Mouse (Mus musculus): Measurements from ENCODE around the gene Zfp62. TPM values are rescaled to one million over a fixed set of nuclear protein-coding genes. Genes with fewer than 3 reads are reported as not detected.
"Not testable (repeated sequence)": the region's sequence is repeated elsewhere in the genome, so short reads cannot be mapped to it uniquely, and the experiment has no call there.

The Zfp62 gene
- 45.1 and 46.0 TPM in 2 replicates for polyA plus RNA-seq (2015; fragmentation: Nextera tagmentation; extraction: Ambion mirVana)

DNA sequence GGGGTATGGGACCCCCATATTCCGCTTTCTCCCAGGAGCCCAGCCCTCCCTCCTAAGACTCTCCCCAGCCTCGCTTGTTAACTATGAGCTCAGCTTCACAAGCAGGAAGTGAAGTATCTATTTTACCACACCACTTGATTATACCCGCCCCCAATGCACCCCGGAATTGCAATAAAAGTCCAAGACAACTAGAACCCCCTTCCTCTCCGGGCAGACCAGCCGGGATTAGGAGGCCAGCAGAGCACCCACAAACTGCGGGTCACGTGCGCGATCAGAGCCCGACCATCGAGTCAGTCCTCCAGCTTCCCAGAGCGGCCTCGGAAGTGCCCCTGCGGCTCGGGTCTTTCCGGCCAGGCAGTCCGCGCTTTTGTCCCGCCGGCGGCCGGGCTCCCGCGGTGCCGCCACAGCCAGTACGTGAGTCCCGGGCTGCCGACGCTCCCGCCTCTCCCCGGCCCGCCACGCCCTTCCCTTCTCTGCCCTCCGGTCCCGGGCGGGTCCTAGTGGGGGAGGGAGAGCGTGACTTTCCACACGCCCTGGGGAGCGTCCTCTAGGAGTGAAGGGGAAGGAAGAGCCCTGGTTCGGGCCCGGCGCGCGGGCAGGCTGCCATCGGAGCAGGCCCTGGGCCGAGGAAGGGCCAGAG, at the start of gene Zfp62:
TSS of gene Zfp62 (plus strand) at position 164 of the 640 bp plus-strand sequence.
- H3K27ac ChIP-seq, result peak within 1 kb of the TSS; percentile 94
- peak; percentile 95 for ATAC-seq (replicated peaks)
- H3K9ac ChIP-seq, result peak within 1 kb of the TSS; percentile 99
- H3K27me3 ChIP-seq (replicated peaks), result no peaks in the 10 kb centered on the region
- whole genome bisulfite sequencing, result under 1% methylated on average over 46 of the region's 47 CpGs
- H3K4me2 ChIP-seq, result peak within 1 kb of the TSS; percentile 82
- peaks cover 19% of the 10 kb centered on the region for H3K4me1 ChIP-seq
- H3K4me3 ChIP-seq, result peak within 1 kb of the TSS; percentile 84
- H3K36me3 ChIP-seq (replicated peaks), result peaks cover 2% of the 10 kb centered on the region; the same call in 1 of the 2 replicates
- no peaks in the 10 kb centered on the region for H3K9me3 ChIP-seq

DNA sequence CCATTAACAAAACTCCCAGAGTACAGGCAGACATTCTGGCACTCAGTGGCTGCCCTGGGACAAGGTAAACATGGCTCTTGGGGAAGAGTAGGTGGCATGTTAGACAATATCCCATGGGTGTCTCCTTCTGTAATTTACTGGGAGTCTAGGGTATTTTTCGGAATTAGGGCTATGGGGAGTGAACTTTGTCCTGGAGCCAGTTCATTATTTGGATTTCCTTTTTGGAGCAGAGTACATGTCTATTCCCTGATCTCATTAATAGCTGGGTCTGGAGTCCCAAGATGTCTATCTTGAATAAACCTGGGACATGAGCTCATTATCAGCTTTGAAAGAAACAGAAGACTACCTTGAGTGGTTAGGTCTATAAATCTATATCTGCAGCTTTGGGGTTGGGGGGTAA, 49.0 kb upstream of the Zfp62 start, which contains the start of gene Olfr1394:
TSS of gene Olfr1394 (plus strand) at position 301 of the 400 bp plus-strand sequence.
- no peak for ATAC-seq (replicated peaks)
- 83% methylated on average over 1 of the region's 1 CpGs for WGBS
- no peaks in the 10 kb centered on the region for H3K36me3 ChIP-seq (replicated peaks)

GRCm38 (mm10) chr11:49156821-49157814, 46.0 kb upstream of the Zfp62 start:
- H3K4me3 ChIP-seq, result no peak overlapping the region
- no peaks in the 10 kb centered on the region for H3K27me3 ChIP-seq (replicated peaks)
- no peaks in the 10 kb centered on the region for H3K36me3 ChIP-seq (replicated peaks)
- H3K4me2 ChIP-seq, result no peak overlapping the region
- H3K4me1 ChIP-seq, result no peaks in the 10 kb centered on the region
- no peak for ATAC-seq (replicated peaks)
- no peaks in the 10 kb centered on the region for H3K9me3 ChIP-seq
- H3K9ac ChIP-seq, result no peak overlapping the region
- H3K27ac ChIP-seq, result no peak overlapping the region
- 91% methylated on average over 2 of the region's 2 CpGs for WGBS

More for the DNA sequence above, 49.0 kb upstream of the Zfp62 start, which contains the start of gene Olfr1394:
- H3K4me1 ChIP-seq, result no peaks in the 10 kb centered on the region
- H3K27me3 ChIP-seq (replicated peaks), result no peaks in the 10 kb centered on the region
- no peak within 1 kb of the TSS for H3K27ac ChIP-seq
- no peak within 1 kb of the TSS for H3K9ac ChIP-seq
- no peak within 1 kb of the TSS for H3K4me2 ChIP-seq
- no peaks in the 10 kb centered on the region for H3K9me3 ChIP-seq
- H3K4me3 ChIP-seq, result no peak within 1 kb of the TSS

DNA sequence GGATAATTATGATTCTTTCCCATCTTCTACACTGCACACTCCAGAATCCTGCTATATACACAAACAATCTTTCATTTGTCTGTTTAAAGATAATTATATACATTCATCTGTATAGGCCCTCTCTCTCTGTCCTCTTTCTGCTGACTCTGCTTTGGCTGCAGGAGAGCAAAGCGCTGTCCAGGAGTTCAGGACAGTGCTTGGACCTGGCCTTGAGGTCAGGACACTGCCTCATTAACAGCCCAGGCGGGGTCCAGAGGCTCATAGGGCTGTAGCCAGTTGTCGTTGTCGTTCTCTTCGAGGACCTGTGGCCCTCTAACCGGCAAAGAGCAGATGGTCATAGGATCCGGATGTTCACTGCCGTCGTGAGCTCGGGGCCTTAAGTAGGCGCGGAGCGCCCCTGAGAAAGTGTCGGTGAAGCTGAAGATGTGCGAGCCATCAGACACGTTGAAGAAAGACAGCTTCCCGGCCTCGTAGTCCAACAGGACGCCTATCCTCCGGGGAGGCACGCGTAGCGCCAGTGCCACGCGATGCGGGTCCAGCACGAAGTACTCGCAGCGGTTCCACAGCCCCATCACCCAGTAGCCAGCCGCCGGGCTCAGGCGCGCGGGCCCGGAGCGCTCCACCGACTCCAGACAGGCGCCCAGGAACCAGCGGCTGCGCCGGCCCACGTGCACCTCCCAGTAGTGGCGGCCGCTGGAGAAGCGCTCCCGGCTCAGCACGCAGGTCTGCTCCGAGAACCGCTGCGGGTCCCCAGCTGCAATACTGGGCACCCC, 34.1 kb upstream of the Zfp62 start:
- peak overlapping the region; percentile 43 for H3K9ac ChIP-seq
- H3K9me3 ChIP-seq, result no peaks in the 10 kb centered on the region
- H3K36me3 ChIP-seq (replicated peaks), result no peaks in the 10 kb centered on the region
- peaks cover 5% of the 10 kb centered on the region; the same call in 1 of the 2 replicates for H3K27me3 ChIP-seq (replicated peaks)
- H3K4me1 ChIP-seq, result peaks cover 8% of the 10 kb centered on the region
- peak; percentile 90 for ATAC-seq (replicated peaks)
- H3K27ac ChIP-seq, result no peak overlapping the region
- peak overlapping the region; percentile 44 for H3K4me3 ChIP-seq
- H3K4me2 ChIP-seq, result peak overlapping the region; percentile 87
- 8% methylated on average over 50 of the region's 50 CpGs for WGBS

DNA sequence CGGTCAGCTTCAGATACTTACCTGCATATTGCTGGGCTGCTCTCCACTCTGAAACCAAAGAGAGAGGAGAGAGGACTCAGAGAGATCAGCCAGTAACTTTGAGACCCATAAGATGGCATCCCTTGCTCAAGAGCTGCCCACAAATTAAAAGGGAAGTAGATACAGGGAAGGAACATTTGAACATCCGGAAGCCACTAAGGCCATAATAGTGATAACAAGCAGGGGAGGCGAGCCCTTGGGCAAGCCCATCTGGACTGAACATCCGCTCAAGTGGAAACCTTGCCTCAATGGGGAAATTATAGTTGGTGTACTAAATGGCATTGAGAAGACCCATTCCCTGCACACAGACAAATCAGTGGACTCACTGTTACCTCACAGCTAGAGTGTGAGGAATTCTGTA, 32.5 kb upstream of the Zfp62 start:
- ATAC-seq (replicated peaks), result no peak
- no peak overlapping the region for H3K27ac ChIP-seq
- no peaks in the 10 kb centered on the region for H3K36me3 ChIP-seq (replicated peaks)
- H3K9me3 ChIP-seq, result no peaks in the 10 kb centered on the region
- no peak overlapping the region for H3K9ac ChIP-seq
- no peak overlapping the region for H3K4me2 ChIP-seq
- 96% methylated on average over 4 of the region's 4 CpGs for WGBS
- H3K27me3 ChIP-seq (replicated peaks), result peaks cover 5% of the 10 kb centered on the region; the same call in 1 of the 2 replicates
- H3K4me1 ChIP-seq, result peaks cover 8% of the 10 kb centered on the region
- H3K4me3 ChIP-seq, result no peak overlapping the region

GRCm38 (mm10) chr11:49175345-49175744, 27.7 kb upstream of the Zfp62 start:
- Histone ChIP-seq H3K4me3 (no peak overlapping the region), H3K36me3 (replicated peaks) (no peaks in the 10 kb centered on the region), H3K27me3 (replicated peaks) (no peaks in the 10 kb centered on the region), H3K4me2 (no peak overlapping the region), H3K9me3 (no peaks in the 10 kb centered on the region), H3K9ac (no peak overlapping the region), H3K4me1 (no peaks in the 10 kb centered on the region), H3K27ac (no peak overlapping the region)
- 95% methylated on average over 8 of the region's 8 CpGs for WGBS
- ATAC-seq (replicated peaks), result no peak

GRCm38 (mm10) chr11:49176047-49176779, 26.9 kb upstream of the Zfp62 start:
- H3K4me2 ChIP-seq; ATAC-seq (replicated peaks); H3K27me3 ChIP-seq (replicated peaks); H3K36me3 ChIP-seq (replicated peaks); H3K9me3 ChIP-seq; H3K9ac ChIP-seq; H3K27ac ChIP-seq; H3K4me1 ChIP-seq; H3K4me3 ChIP-seq: not testable (repeated sequence)
- 94% methylated on average over 4 of the region's 4 CpGs for WGBS

DNA sequence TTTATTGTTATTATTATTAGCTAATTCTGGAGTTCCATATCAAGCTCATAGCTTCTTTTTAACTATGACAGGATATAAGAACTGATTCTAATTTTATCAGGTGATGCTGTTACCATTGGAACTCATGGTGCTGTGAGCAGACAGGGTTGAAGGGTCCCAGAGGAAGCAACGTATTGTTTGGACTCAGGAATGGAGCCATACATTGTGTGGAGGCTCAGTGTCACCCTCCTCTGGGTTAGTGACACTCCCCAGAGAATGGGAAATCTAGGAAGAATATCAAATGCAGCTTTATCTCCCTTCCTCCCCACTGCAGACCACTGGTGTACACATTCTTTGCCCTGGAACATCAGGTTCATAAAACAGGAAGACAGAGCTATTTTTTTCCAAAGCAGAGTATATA, 19.9 kb upstream of the Zfp62 start:
- ATAC-seq (replicated peaks), result no peak
- WGBS, result 68% methylated on average over 1 of the region's 1 CpGs
- H3K27me3 ChIP-seq (replicated peaks), result no peaks in the 10 kb centered on the region
- H3K4me2 ChIP-seq, result no peak overlapping the region
- H3K9me3 ChIP-seq, result no peaks in the 10 kb centered on the region
- H3K9ac ChIP-seq, result no peak overlapping the region
- H3K4me3 ChIP-seq, result no peak overlapping the region
- H3K27ac ChIP-seq, result no peak overlapping the region
- H3K4me1 ChIP-seq, result no peaks in the 10 kb centered on the region
- H3K36me3 ChIP-seq (replicated peaks), result no peaks in the 10 kb centered on the region

- no peak overlapping the region for H3K4me2 ChIP-seq
- no peak overlapping the region for H3K9ac ChIP-seq
- H3K27ac ChIP-seq, result no peak overlapping the region
- 79% methylated on average over 6 of the region's 6 CpGs for WGBS
- no peaks in the 10 kb centered on the region for H3K4me1 ChIP-seq
- ATAC-seq (replicated peaks), result no peak
- no peaks in the 10 kb centered on the region for H3K9me3 ChIP-seq
- no peak overlapping the region for H3K4me3 ChIP-seq
- no peaks in the 10 kb centered on the region for H3K27me3 ChIP-seq (replicated peaks)
- H3K36me3 ChIP-seq (replicated peaks), result no peaks in the 10 kb centered on the region
Observed at GRCm38 (mm10) chr11:49186452-49186851, 16.6 kb upstream of the Zfp62 start.

- no peak within 1 kb of the TSS for H3K4me2 ChIP-seq
- no peak for ATAC-seq (replicated peaks)
- H3K4me1 ChIP-seq, result no peaks in the 10 kb centered on the region
- H3K9ac ChIP-seq, result no peak within 1 kb of the TSS
- no peaks in the 10 kb centered on the region for H3K27me3 ChIP-seq (replicated peaks)
- H3K4me3 ChIP-seq, result no peak within 1 kb of the TSS
- no peak within 1 kb of the TSS for H3K27ac ChIP-seq
- WGBS, result 80% methylated on average over 8 of the region's 8 CpGs
- no peaks in the 10 kb centered on the region for H3K36me3 ChIP-seq (replicated peaks)
- no peaks in the 10 kb centered on the region for H3K9me3 ChIP-seq
Observed at GRCm38 (mm10) chr11:49186955-49187488, 16.1 kb upstream of the Zfp62 start, which contains the start of gene Btnl9. Btnl9 (minus strand) TSS chr11:49187159.

- Histone ChIP-seq H3K36me3 (replicated peaks) (no peaks in the 10 kb centered on the region), H3K9me3 (no peaks in the 10 kb centered on the region), H3K4me2 (no peak overlapping the region), H3K9ac (no peak overlapping the region), H3K4me3 (no peak overlapping the region), H3K27me3 (replicated peaks) (no peaks in the 10 kb centered on the region), H3K27ac (no peak overlapping the region), H3K4me1 (no peaks in the 10 kb centered on the region)
- WGBS, result 78% methylated on average over 10 of the region's 10 CpGs
- ATAC-seq (replicated peaks), result no peak
Observed at GRCm38 (mm10) chr11:49187701-49188100, 15.4 kb upstream of the Zfp62 start.
